Mouse (Mus musculus): ENCODE measurements around the gene Slc22a15. TPM values are rescaled to one million over a fixed set of nuclear protein-coding genes. Genes with fewer than 3 reads are reported as not detected.

Gene Slc22a15
- total RNA-seq (2017) = 7.1 to 21.6 TPM (median 12.9 TPM) in 3 replicates

GRCm38 (mm10) chr3:101923843-101924740, at the start of gene Slc22a15:
TSS of gene Slc22a15 (minus strand) at chr3:101924453.
- peak; percentile 62 for ATAC-seq (replicated peaks; ENCODE audit: insufficient number of reproducible peaks, low FRiP score, low TSS enrichment, poor library complexity, severe bottlenecking)

DNA sequence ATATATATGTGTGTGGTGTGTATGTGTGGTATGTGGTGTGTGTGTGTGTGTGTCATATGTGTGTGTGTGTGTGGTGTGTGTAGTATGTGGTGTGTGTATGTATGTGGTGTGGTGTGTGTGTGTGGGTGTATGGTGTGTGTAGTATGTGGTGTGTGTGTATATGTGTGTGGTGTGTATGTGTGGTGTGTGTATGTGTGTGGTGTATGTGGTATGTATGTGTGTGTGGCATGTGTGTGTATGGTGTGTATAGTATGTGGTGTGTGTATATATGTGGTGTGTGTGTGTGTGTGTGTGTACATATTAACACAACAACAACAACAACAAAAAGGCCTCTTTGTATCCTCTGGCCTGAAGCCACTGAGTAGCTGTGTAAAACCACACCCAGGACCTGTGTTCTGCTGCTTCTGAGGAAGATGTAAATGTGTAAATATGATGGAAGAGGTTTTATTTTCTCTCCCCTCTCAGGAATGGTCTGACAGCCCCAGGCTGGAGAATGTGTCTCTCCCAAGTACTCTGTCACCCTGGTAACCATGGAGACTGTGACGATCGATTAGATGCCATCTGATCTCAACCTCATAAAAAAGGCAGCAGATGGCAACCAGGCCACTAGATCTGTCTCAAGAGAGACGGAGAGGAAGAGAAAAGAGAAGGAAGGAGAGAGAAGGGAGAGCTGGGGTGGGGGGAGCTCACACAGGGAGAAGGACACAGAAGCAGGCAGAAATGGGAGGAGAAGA, 42.7 kb upstream of the Slc22a15 start:
- no peak for ATAC-seq (replicated peaks; ENCODE audit: insufficient number of reproducible peaks, low FRiP score, low TSS enrichment, poor library complexity, severe bottlenecking)

- no peak for ATAC-seq (replicated peaks; ENCODE audit: insufficient number of reproducible peaks, low FRiP score, low TSS enrichment, poor library complexity, severe bottlenecking)
Observed at GRCm38 (mm10) chr3:101964352-101964751, 40.1 kb upstream of the Slc22a15 start.

DNA sequence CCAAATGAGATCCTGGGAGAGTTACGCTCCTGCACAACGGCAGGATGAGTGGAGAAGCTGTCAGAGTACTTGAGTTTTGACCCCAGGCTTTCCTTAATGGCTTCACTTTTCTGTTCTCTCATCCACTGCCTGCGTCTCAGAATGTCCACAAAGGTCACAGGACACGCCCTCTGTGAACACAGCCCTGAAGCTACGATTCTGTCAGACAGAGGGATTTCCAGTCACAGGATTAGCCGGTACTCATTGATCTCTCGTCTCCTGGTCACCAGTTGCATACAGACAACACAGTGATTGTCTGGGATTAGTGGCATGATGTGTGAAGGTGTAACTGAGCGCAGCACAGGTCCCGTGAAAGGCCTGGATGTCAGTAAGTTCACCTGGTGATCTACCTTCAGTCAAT, 39.2 kb upstream of the Slc22a15 start:
- no peak for ATAC-seq (replicated peaks; ENCODE audit: insufficient number of reproducible peaks, low FRiP score, low TSS enrichment, poor library complexity, severe bottlenecking)

- ATAC-seq (replicated peaks; ENCODE audit: insufficient number of reproducible peaks, low FRiP score, low TSS enrichment, poor library complexity, severe bottlenecking) = no peak
Observed at GRCm38 (mm10) chr3:101961146-101961835, 37.0 kb upstream of the Slc22a15 start.

DNA sequence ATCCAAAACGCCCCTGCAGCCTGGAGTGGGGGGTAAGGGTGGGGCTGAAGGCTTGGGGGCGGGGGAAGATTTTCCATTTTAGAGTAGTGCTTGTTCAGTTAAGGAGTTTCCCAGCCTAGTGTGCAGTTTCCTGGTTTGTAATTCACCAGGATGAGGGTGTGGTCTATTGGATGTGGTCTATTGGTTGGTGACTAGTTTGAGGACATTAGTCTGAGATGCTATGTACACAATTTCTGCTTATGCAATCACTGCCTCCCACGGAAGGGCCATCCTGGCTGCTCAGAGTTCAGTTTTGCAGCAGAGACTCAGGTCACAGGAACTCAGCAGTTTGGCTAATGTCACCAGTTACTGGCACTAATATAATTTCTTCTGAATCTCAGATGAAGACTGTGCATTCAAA, 33.8 kb upstream of the Slc22a15 start:
- ATAC-seq (replicated peaks; ENCODE audit: insufficient number of reproducible peaks, low FRiP score, low TSS enrichment, poor library complexity, severe bottlenecking) = no peak

GRCm38 (mm10) chr3:101953506-101953905, 29.3 kb upstream of the Slc22a15 start:
- ATAC-seq (replicated peaks; ENCODE audit: insufficient number of reproducible peaks, low FRiP score, low TSS enrichment, poor library complexity, severe bottlenecking) = no peak

DNA sequence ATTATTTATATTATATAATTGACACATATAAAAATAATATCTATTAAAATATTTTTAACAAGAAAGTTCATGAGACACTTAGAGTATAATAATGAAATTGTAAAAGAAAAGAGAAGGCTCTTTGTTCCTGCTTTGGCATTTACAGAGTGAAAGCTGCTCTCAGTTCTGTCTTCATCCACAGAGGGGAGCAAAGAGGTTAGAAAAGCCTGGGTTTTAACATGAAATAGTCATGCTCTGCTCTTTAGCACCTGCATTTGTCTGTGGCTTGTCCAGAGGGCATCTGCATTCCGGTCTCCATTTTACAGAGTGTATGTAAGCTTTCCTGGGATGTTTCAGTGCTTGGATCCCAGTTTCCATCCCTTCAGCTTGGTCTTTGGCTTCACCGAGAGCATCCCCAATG, 28.3 kb upstream of the Slc22a15 start:
- no peak for ATAC-seq (replicated peaks; ENCODE audit: insufficient number of reproducible peaks, low FRiP score, low TSS enrichment, poor library complexity, severe bottlenecking)

GRCm38 (mm10) chr3:101948572-101948971, 24.3 kb upstream of the Slc22a15 start:
- ATAC-seq (replicated peaks; ENCODE audit: insufficient number of reproducible peaks, low FRiP score, low TSS enrichment, poor library complexity, severe bottlenecking) = peak; percentile 96

- no peak for ATAC-seq (replicated peaks; ENCODE audit: insufficient number of reproducible peaks, low FRiP score, low TSS enrichment, poor library complexity, severe bottlenecking)
Observed at GRCm38 (mm10) chr3:101947250-101947649, 23.0 kb upstream of the Slc22a15 start.

DNA sequence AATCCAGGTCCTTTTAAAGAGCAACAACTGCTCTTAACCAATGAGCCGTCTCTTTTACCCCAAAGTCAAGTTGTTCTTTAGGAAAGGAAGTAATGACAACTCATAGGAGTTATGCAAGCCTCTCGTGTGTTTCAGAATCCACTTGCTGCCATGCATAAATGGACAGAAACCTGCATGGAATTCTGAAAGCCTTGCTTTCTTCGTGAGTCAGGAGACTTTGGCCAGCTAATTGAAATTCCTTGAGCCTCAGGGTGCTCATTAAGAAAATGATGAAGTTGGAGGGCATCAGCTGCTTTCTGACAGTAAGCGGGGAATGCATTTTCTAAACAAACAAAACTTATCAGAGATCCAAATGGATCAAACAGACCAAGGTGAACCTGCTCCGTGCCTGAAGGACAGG, 21.0 kb upstream of the Slc22a15 start:
- ATAC-seq (replicated peaks; ENCODE audit: insufficient number of reproducible peaks, low FRiP score, low TSS enrichment, poor library complexity, severe bottlenecking) = no peak

DNA sequence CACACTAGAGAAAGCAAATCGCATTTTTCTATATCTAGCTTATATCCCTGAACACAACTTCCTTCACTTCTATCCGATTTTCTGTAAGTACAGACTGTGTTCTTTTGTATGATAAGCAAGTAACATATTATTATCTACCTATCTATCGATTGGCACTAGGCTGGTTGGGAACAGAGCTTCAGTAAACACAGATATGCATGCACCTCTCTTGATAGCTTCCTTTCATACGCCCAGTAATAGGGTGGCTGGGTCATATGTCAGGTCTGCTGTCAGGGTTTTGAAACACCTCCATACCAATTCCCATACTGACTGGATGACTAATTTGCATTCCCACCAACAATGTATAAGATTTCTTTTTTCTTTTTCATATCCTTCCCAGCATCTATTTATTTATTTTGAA, 16.2 kb upstream of the Slc22a15 start:
- ATAC-seq (replicated peaks; ENCODE audit: insufficient number of reproducible peaks, low FRiP score, low TSS enrichment, poor library complexity, severe bottlenecking) = no peak

GRCm38 (mm10) chr3:101939865-101940264, 15.6 kb upstream of the Slc22a15 start:
- ATAC-seq (replicated peaks; ENCODE audit: insufficient number of reproducible peaks, low FRiP score, low TSS enrichment, poor library complexity, severe bottlenecking) = no peak

- peak; percentile 70 for ATAC-seq (replicated peaks; ENCODE audit: insufficient number of reproducible peaks, low FRiP score, low TSS enrichment, poor library complexity, severe bottlenecking)
Observed at GRCm38 (mm10) chr3:101939152-101939551, 14.9 kb upstream of the Slc22a15 start.

- no peak for ATAC-seq (replicated peaks; ENCODE audit: insufficient number of reproducible peaks, low FRiP score, low TSS enrichment, poor library complexity, severe bottlenecking)
Observed at GRCm38 (mm10) chr3:101936369-101936768, 12.1 kb upstream of the Slc22a15 start.

GRCm38 (mm10) chr3:101933820-101934219, 9.6 kb upstream of the Slc22a15 start:
- ATAC-seq (replicated peaks; ENCODE audit: insufficient number of reproducible peaks, low FRiP score, low TSS enrichment, poor library complexity, severe bottlenecking) = no peak

DNA sequence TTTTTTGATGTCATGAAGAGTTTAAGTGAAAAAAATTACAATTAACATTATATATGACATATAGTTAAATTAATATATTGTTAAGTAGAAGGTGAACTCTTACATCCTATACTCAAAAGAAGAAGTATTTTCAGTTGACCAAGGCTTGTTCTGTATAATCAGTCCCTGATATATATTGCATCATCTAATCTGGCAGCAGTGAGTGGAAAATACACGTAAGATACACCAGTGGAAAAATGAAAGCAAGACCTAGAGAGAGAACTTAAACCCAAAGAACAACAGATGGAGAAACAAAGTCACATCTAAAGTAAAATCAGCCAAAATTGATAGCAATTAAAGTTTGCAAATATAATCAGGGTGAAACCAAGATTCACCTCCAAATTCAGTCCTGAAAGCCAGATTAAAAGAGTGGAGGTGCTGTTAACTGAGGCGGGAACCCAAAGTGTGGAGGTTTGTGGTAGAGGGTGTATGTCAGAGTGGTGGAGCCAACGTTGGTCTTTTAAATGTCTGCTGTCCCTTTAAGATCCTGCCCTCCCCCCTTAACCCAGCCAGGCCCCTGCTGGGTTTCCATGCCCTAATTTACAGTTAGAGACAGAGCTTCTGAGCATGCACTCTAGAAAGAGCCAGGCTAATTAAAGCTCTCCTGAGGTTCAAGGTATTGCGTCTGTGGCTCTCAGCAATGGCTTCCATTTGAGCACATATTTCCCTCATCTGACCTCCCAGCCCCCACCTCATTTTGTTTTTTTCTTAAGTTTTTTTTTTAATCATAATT, 5.0 kb upstream of the Slc22a15 start:
- ATAC-seq (replicated peaks; ENCODE audit: insufficient number of reproducible peaks, low FRiP score, low TSS enrichment, poor library complexity, severe bottlenecking) = no peak

- no peak for ATAC-seq (replicated peaks; ENCODE audit: insufficient number of reproducible peaks, low FRiP score, low TSS enrichment, poor library complexity, severe bottlenecking)
Observed at GRCm38 (mm10) chr3:101926636-101927035, 2.4 kb upstream of the Slc22a15 start.

DNA sequence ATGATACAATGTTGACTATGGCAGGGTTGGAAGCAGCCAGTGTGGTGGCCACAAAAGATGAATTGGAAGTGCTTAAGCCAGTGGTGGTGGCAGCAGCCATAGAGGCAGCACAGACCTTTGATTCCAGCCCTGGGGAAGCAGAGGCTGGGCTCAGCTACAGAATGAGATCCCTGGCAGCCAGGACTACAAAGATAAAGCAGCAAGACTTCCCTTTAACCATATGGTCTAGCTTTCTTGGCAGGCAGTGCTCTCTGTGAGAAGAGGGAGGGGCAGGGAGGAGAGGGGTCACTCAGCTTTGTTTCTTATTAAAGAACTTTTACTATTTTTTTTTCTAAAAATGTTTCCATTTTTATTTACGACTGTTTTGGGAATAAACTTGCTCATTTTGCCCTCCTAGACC, 1.4 kb upstream of the Slc22a15 start:
- ATAC-seq (replicated peaks; ENCODE audit: insufficient number of reproducible peaks, low FRiP score, low TSS enrichment, poor library complexity, severe bottlenecking) = no peak

All from monocyte, adult 5-6 weeks (primary cell).